Mouse (Mus musculus) cerebellum, adult 2 months (tissue): Measurements from ENCODE around the gene Itpr1. TPM values are rescaled to one million over a fixed set of nuclear protein-coding genes. Genes with fewer than 3 reads are reported as not detected.
A peak's percentile ranks its signal among the peaks of the same experiment; 100 is the strongest.

ENCODE experiments used
- DNase-seq, 2 experiments: peaks; one replicate each; pipeline ENCODE4 v3.0.0; 2021
- H3K27ac ChIP-seq: fragments of 200-500 bp; 2 replicates; pipeline ENCODE4 v1.5.1; 2012; ENCODE audit warnings: low read length, control low read depth, inconsistent platforms; ENCODE audit not compliant: insufficient read depth
- H3K27me3 ChIP-seq: fragments of 200-500 bp; 2 replicates; pipeline ENCODE4 v1.6.1; 2012; ENCODE audit warnings: inconsistent platforms, mild to moderate bottlenecking, low read length, moderate library complexity; ENCODE audit not compliant: control insufficient read depth, insufficient read depth
- H3K4me1 ChIP-seq: fragments of 200-500 bp; 2 replicates; pipeline ENCODE4 v1.6.1; 2011; ENCODE audit warnings: low read length; ENCODE audit not compliant: control insufficient read depth, insufficient read depth
- H3K4me3 ChIP-seq: fragments of 200-500 bp; replicated peaks from 2 replicates; pipeline ENCODE3; 2011; ENCODE audit warnings: mild to moderate bottlenecking, low read depth, low read length, control low read depth; ENCODE audit not compliant: insufficient read depth
- CTCF ChIP-seq: fragments of 200-500 bp; IDR thresholded peaks from 2 replicates; pipeline ENCODE4 v1.5.1; 2011; ENCODE audit warnings: low read depth, mild to moderate bottlenecking, control low read depth, low read length, moderate library complexity, borderline replicate concordance; ENCODE audit not compliant: insufficient read depth
- POLR2A ChIP-seq: fragments of 200-500 bp; IDR thresholded peaks from 2 replicates; pipeline ENCODE4 v1.6.1; 2011; ENCODE audit warnings: low read length, control low read depth, borderline replicate concordance; ENCODE audit not compliant: insufficient read depth
- WGBS: fragments of 180-500 bp; shearing (Covaris S2); methylation state at CpG from one replicate; pipeline ENCODE4 v1.1.7; 2018; 5-methylcytosine and 5-hydroxymethylcytosine counted together
- polyA plus RNA-seq: library from polyadenylated mRNA; depleted of rRNA; stranded (reverse); fragments of >200 nt; gene quantifications from 2 replicates; pipeline ENCODE4 v1.2.3, GENCODE M21; 2012

Itpr1 gene
- polyA plus RNA-seq, 1 experiment = 529 TPM

DNA sequence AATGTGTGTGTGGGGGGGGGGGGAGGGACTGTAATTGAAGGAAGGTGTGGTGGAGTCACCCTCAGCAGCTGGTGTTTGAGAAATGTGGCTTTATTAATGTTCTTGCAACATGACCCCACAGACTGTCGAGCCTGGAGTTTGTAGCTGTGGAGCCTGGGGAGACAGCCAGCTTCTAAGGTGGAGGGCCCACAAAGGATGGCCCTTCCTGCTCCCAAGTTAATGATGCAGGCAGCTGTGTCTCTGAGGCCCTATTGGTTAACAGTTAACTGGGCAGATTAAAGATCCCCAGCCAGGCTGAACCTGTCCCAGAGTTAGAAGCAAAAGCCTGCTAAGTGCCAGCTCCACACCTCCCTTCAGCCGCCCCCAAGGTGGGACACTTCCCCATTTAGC, 245.3 kb downstream of the Itpr1 start:
- 0 out of 2 replicates have a peak overlapping the region, but pooled peaks have one; percentile 1 for H3K27ac ChIP-seq
- 76% methylated on average over 2 of the region's 2 CpGs for WGBS
- peaks cover 22% of the 10 kb centered on the region for H3K4me1 ChIP-seq
- no peaks in the 10 kb centered on the region for H3K27me3 ChIP-seq
- no peak overlapping the region for H3K4me3 ChIP-seq
- peak in 1 of 2 experiments; percentile 29 for DNase-seq
- no peak for TF ChIP-seq CTCF
- TF ChIP-seq POLR2A = no peak

- no peak for DNase-seq
These were observed 245.9 kb downstream of the Itpr1 start for GRCm38 (mm10) chr6:108458826-108459225.

GRCm38 (mm10) chr6:108464308-108464979, 251.5 kb downstream of the Itpr1 start:
- Histone ChIP-seq H3K27me3 (no peaks in the 10 kb centered on the region), H3K27ac (no peak overlapping the region), H3K4me3 (no peak overlapping the region), H3K4me1 (no peaks in the 10 kb centered on the region)
- DNase-seq = no peak
- WGBS = 87% methylated on average over 8 of the region's 8 CpGs
- no peak for TF ChIP-seq CTCF
- no peak for TF ChIP-seq POLR2A

More at GRCm38 (mm10) chr6:108458826-108459225, 245.9 kb downstream of the Itpr1 start:
- 78% methylated on average over 11 of the region's 11 CpGs for WGBS
- TF ChIP-seq POLR2A (no peak), CTCF (no peak)
- peak overlapping the region; percentile 1; the same call in 1 of the 2 replicates for H3K27ac ChIP-seq
- H3K4me1 ChIP-seq = peaks cover 22% of the 10 kb centered on the region
- no peaks in the 10 kb centered on the region for H3K27me3 ChIP-seq
- H3K4me3 ChIP-seq = no peak overlapping the region

DNA sequence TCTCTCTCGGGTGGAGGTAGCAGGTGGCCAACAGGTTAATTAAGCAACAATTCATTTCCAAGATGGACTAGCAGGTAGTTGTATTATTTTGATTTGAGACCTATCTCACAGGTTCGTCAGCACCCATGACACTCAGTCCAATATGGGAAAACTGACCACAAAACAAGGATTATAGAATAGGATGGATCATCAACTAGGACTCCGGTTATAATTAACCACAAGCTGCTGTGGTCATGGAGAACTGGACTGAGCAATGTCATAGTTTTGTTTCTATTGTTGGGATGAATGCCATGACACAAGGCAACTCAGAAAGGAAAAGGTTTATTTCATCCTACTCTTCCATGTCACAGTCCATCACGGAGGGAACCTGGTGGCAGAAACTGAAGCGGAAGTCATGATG, 252.3 kb downstream of the Itpr1 start:
- Histone ChIP-seq H3K27me3 (no peaks in the 10 kb centered on the region), H3K27ac (no peak overlapping the region), H3K4me3 (no peak overlapping the region), H3K4me1 (no peaks in the 10 kb centered on the region)
- DNase-seq = no peak
- WGBS = 92% methylated on average over 5 of the region's 5 CpGs
- TF ChIP-seq POLR2A (no peak), CTCF (no peak)

DNA sequence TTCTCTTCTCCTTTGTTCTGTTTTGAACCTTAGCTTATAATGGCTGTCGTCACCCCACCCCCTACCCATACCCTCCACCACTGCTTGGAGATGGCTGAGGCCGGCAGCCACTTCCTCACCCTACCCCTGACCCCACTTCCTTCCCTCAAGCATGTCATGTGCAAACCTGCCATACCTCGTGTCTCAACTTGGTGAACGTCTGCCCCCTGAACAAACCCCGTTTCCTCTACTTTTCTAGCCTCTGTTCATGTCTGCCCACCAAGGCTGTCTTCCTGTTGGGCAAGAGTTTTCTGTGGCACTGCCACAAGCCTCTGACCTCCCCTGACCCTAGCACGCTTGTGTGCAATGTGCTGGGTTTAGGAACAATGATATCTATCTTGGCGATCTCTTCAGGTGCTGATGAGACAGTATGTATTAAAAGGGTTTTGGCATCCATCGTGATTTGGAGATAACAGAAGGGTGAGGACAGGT, 253.2 kb downstream of the Itpr1 start:
- no peaks in the 10 kb centered on the region for H3K4me1 ChIP-seq
- H3K4me3 ChIP-seq = no peak overlapping the region
- 86% methylated on average over 8 of the region's 8 CpGs for WGBS
- TF ChIP-seq POLR2A (no peak), CTCF (no peak)
- DNase-seq = no peak
- H3K27ac ChIP-seq = no peak overlapping the region
- no peaks in the 10 kb centered on the region for H3K27me3 ChIP-seq

DNA sequence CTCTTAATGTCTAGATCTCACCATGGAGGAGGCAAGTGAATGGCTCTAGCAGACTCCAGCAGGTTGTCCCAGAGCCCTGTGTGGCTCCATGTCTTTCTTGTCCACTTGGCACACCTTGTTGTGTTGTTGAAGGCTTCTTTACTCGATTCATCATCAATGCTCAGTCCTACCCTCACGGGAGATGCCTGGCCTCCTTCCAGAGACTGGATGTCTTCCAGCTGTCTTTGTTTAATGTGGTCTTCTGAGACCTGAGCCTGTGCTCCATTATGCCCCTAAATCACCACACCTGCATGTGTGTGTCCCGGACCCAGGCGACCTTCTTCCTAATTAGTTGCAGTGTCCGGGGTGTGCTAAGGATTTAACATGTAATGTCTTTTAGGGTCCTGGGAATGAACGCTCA, 254.7 kb downstream of the Itpr1 start:
- Histone ChIP-seq H3K4me1 (no peaks in the 10 kb centered on the region), H3K4me3 (no peak overlapping the region), H3K27ac (no peak overlapping the region), H3K27me3 (no peaks in the 10 kb centered on the region)
- TF ChIP-seq CTCF (no peak), POLR2A (no peak)
- 61% methylated on average over 6 of the region's 6 CpGs for WGBS
- no peak for DNase-seq

GRCm38 (mm10) chr6:108468226-108468825, 255.4 kb downstream of the Itpr1 start:
- no peak for DNase-seq
- Histone ChIP-seq H3K4me3 (no peak overlapping the region), H3K4me1 (no peaks in the 10 kb centered on the region), H3K27me3 (no peaks in the 10 kb centered on the region), H3K27ac (no peak overlapping the region)
- TF ChIP-seq CTCF (no peak), POLR2A (no peak)
- WGBS = 81% methylated on average over 3 of the region's 3 CpGs

GRCm38 (mm10) chr6:108471878-108472277, 259.0 kb downstream of the Itpr1 start:
- Histone ChIP-seq H3K27me3 (no peaks in the 10 kb centered on the region), H3K4me1 (no peaks in the 10 kb centered on the region), H3K27ac (no peak overlapping the region), H3K4me3 (no peak overlapping the region)
- no peak for DNase-seq
- no peak for TF ChIP-seq CTCF
- TF ChIP-seq POLR2A = no peak
- 94% methylated on average over 3 of the region's 3 CpGs for WGBS
